Mouse (Mus musculus) myocyte (in vitro differentiated cells): ENCODE results near the gene BC005561. TPM values are rescaled to one million over a fixed set of nuclear protein-coding genes. Genes with fewer than 3 reads are reported as not detected.

Experiments
- H3K27me3 ChIP-seq: one replicate; pipeline ENCODE4 v1.6.1; 2011; ENCODE audit not compliant: control insufficient read depth, insufficient read depth, insufficient read length
- H3K36me3 ChIP-seq: one replicate; pipeline ENCODE4 v1.6.1; 2011; ENCODE audit not compliant: control insufficient read depth, insufficient read depth
- H3K4me2 ChIP-seq: one replicate; pipeline ENCODE4 v1.6.1; 2011; ENCODE audit warnings: low read depth, control low read depth
- H3K4me3 ChIP-seq: one replicate; pipeline ENCODE4 v1.5.1; 2011; ENCODE audit warnings: mild to moderate bottlenecking, control low read depth, moderate library complexity
- H3K79me2 ChIP-seq: one replicate; pipeline ENCODE4 v1.6.1; 2011; ENCODE audit not compliant: control insufficient read depth, insufficient read depth
- H3ac ChIP-seq: one replicate; pipeline ENCODE4 v1.6.1; 2011; ENCODE audit not compliant: control insufficient read depth, insufficient read length
- CEBPB ChIP-seq: IDR thresholded peaks from 2 replicates; pipeline ENCODE4 v1.6.1; 2011; ENCODE audit warnings: mild to moderate bottlenecking, moderate library complexity; ENCODE audit not compliant: poor library complexity, insufficient read depth, severe bottlenecking
- E2F4 ChIP-seq: IDR thresholded peaks from one replicate; pipeline ENCODE4 v1.6.1; 2011; ENCODE audit warnings: mild to moderate bottlenecking, control low read depth, moderate library complexity; ENCODE audit not compliant: insufficient read depth
- MAX ChIP-seq: IDR thresholded peaks from one replicate; pipeline ENCODE4 v1.6.1; 2011; ENCODE audit warnings: low read depth, mild to moderate bottlenecking, control low read depth
- MYOD1 ChIP-seq, 3 experiments: IDR thresholded peaks; one replicate each; pipeline ENCODE4 v1.6.1; 2011; ENCODE audit warnings: control low read depth in 2 of 3, low read depth in 2 of 3, mild to moderate bottlenecking in 2 of 3, moderate library complexity in 1 of 3; ENCODE audit not compliant: insufficient read length in 2 of 3, control insufficient read depth in 1 of 3
- MYOG ChIP-seq, 3 experiments: IDR thresholded peaks; one replicate each; pipeline ENCODE4 v1.6.1; 2011; ENCODE audit warnings: control low read depth in 2 of 3, low read depth in 2 of 3, mild to moderate bottlenecking in 2 of 3; ENCODE audit not compliant: insufficient read length in 2 of 3, control insufficient read depth in 1 of 3, insufficient read depth in 1 of 3
- POLR2A ChIP-seq: IDR thresholded peaks from one replicate; pipeline ENCODE4 v1.6.1; 2011; ENCODE audit warnings: low read depth, mild to moderate bottlenecking, control low read depth, moderate library complexity; ENCODE audit not compliant: insufficient read length
- POLR2AphosphoS2 ChIP-seq: IDR thresholded peaks from one replicate; pipeline ENCODE4 v1.6.1; 2011; ENCODE audit warnings: low read depth, control low read depth; ENCODE audit not compliant: insufficient read length
- REST ChIP-seq: IDR thresholded peaks from one replicate; pipeline ENCODE4 v1.6.1; 2011; ENCODE audit warnings: mild to moderate bottlenecking, control low read depth, moderate library complexity; ENCODE audit not compliant: insufficient read depth, insufficient read length
- SRF ChIP-seq: IDR thresholded peaks from one replicate; pipeline ENCODE4 v1.6.1; 2011; ENCODE audit warnings: low read depth; ENCODE audit not compliant: control insufficient read depth, insufficient read length
- TCF12 ChIP-seq: IDR thresholded peaks from one replicate; pipeline ENCODE4 v1.6.1; 2011; ENCODE audit warnings: mild to moderate bottlenecking, control low read depth; ENCODE audit not compliant: poor library complexity, insufficient read depth, severe bottlenecking
- TCF3 ChIP-seq: IDR thresholded peaks from one replicate; pipeline ENCODE4 v1.6.1; 2011; ENCODE audit warnings: low read depth, control low read depth; ENCODE audit not compliant: insufficient read length
- USF1 ChIP-seq: IDR thresholded peaks from one replicate; pipeline ENCODE4 v1.6.1; 2011; ENCODE audit warnings: low read depth, mild to moderate bottlenecking, control low read depth, moderate library complexity
- polyA plus RNA-seq: library from polyadenylated mRNA; unstranded; fragments of >200 nt; fragmentation: generic; extraction: Trizol; gene quantifications from one replicate; pipeline ENCODE4 v1.2.1, GENCODE M21; 2012; ENCODE audit warnings: missing spikeins

Gene BC005561
- 0.95 TPM for polyA plus RNA-seq

DNA sequence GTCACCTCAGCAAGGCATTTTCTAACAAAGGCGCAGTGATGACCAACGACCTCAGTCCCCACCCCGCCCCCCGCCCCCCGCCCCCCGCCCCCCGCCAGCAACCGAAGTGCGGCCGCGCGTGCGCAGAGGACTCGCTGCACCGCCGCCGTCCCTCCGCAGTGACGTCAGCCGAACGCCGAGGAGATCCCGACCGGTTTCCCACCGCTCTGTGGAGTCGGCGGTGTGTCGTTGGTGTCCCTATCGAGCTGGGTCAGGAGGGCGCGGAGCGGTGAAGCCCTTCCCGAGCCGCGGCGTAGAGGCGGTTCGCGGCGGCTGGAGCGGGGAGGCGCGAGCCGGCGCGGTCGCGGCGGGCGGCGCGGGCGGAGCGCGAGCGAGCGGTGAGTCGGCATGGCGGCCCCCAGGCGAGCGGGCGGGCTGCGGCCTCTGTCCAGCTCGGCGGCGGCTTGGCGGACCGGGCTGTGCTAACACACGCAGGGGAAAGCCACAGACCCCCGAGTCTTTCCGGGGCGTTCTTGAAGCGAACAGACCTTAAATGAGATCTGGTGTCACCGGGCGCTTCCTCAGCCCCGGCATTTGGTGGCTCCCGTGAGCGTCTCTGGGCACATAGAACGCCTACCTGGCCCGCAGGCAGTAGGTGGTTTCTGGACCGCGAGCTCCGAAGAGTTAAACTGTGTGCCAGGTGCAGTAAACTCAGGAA is at the start of gene BC005561:
TSS of gene BC005561 (plus strand) at position 158 of the 697 bp plus-strand sequence.
- peak within 1 kb of the TSS; percentile 89 for H3K4me2 ChIP-seq
- peaks cover 18% of the 10 kb centered on the region for H3K79me2 ChIP-seq
- no peaks in the 10 kb centered on the region for H3K36me3 ChIP-seq
- H3ac ChIP-seq = peak within 1 kb of the TSS; percentile 94
- H3K4me3 ChIP-seq = peak within 1 kb of the TSS; percentile 73
- no peak for TF ChIP-seq MYOG (IDR thresholded peaks at IDR 0.05; ENCODE audit: control insufficient read depth in 1 of 3, insufficient read depth in 1 of 3, insufficient read length in 2 of 3, low read depth in 2 of 3)
- peak; percentile 77 for TF ChIP-seq POLR2AphosphoS2
- no peak for TF ChIP-seq MAX
- no peak for TF ChIP-seq TCF3
- no peak for TF ChIP-seq USF1
- no peak for TF ChIP-seq E2F4
- TF ChIP-seq REST = no peak
- TF ChIP-seq SRF = no peak
- peak; percentile 74 for TF ChIP-seq POLR2A
- no peak for TF ChIP-seq CEBPB
- no peak for TF ChIP-seq TCF12
- TF ChIP-seq MYOD1 (IDR thresholded peaks at IDR 0.05; ENCODE audit: control insufficient read depth in 1 of 3, insufficient read length in 2 of 3, low read depth in 2 of 3) = no peak
- H3K27me3 ChIP-seq = no peaks in the 10 kb centered on the region

DNA sequence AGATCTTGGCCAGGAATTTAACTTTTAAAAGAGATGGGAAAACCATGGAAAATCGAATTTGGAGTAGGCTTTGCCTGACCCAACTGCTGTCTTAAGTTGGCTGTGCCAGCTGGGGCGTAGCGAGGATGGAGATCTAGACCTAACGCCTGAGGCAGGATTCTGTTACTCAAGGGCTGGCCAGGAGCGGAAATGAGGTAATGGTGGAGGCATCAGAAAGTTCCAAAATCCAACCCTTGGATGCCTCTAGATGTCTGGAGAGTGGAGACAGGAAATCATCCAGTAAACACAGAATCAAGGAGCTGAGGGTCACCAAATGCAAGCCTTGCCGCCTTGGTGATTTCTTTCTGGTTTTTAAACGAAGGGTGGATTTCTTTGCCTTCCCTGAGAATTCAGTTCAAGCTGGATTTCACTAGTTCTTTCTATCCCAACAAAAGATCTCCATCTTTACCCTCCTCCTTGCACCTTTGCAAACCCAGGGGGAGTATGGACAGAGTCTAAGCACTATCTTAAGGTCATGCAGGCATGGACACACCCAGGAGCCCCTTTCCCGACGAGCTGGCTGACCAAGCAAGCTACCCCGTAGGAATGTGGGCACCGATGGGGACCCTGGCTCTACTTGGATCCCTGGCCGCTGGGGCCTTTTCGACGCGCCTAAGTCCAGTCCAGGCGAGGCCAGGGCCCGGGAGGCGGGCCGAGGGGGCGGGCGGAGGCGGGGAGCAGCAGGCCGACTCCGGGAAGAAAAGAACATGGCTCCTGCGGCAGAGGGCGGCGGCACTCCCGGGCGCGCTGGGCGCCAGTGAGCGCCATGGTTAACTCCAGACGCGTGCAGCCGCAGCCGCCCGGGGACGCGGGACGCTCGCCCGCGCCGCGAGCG is 49.1 kb upstream of the BC005561 start, which contains the start of gene Pkd2:
TSS of gene Pkd2 (plus strand) at position 619 of the 874 bp plus-strand sequence.
- TF ChIP-seq E2F4 (no peak), POLR2A (peak; percentile 44)
- H3K4me2 ChIP-seq = peak within 1 kb of the TSS; percentile 81
- peaks cover 37% of the 10 kb centered on the region for H3K79me2 ChIP-seq
- H3ac ChIP-seq = peak within 1 kb of the TSS; percentile 79
- peak within 1 kb of the TSS; percentile 49 for H3K4me3 ChIP-seq
- no peaks in the 10 kb centered on the region for H3K27me3 ChIP-seq
- peaks cover under 1% of the 10 kb centered on the region for H3K36me3 ChIP-seq

DNA sequence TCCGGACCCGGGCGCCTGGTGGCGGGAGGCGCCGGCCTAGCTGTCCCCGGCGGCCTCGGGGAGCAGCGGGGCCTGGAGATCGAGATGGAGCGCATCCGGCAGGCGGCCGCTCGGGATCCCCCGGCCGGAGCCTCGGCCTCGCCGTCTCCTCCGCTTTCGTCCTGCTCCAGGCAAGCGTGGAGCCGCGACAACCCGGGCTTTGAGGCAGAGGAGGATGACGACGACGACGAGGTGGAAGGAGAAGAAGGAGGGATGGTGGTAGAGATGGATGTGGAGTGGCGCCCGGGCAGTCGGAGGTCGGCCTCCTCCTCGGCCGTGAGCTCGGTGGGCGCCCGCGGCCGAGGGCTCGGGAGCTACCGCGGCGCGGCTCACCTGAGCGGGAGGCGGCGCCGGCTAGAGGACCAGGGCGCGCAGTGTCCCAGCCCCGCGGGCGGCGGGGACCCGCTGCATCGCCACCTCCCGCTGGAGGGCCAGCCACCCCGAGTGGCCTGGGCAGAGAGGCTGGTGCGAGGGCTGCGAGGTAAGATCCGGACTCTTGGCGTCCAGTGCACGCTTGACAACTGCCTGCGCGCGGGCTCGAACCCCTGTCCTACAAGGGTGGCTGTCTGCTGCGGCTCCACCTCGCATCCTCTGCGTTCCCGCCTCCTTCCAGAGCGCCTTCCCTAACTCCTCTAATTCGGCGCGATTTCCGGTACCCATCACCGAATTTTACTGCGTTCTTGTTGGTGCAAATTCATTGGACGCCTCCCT is 48.3 kb upstream of the BC005561 start:
- Histone ChIP-seq H3K4me3 (peak overlapping the region; percentile 49), H3K27me3 (no peaks in the 10 kb centered on the region), H3K36me3 (peaks cover 5% of the 10 kb centered on the region), H3K79me2 (peaks cover 40% of the 10 kb centered on the region), H3K4me2 (peak overlapping the region; percentile 81), H3ac (peak overlapping the region; percentile 79)
- TF ChIP-seq POLR2A = peak; percentile 37
- no peak for TF ChIP-seq MAX
- no peak for TF ChIP-seq USF1

DNA sequence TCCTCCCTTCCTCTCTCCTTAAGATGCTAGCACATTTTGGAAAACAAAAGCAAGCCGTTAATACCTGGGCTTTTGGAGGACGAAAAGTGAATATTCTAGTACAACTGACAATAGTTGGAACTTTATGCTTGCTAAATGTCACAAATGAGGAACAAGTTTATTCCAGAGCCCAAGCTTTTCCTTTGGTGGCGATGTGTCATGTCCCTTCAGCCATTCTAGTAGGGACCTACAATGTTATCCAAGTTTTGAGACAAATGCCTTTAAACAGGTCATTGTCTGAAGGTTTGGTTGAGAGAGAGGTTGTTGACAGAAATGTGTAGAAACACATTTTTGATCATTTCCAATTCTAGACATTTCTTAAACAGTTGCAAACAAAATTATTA is 47.7 kb upstream of the BC005561 start:
- Histone ChIP-seq H3K27me3 (no peaks in the 10 kb centered on the region), H3K4me3 (peak overlapping the region; percentile 49), H3ac (peak overlapping the region; percentile 79), H3K36me3 (peaks cover 5% of the 10 kb centered on the region), H3K4me2 (peak overlapping the region; percentile 81), H3K79me2 (peaks cover 40% of the 10 kb centered on the region)
- no peak for TF ChIP-seq REST
- no peak for TF ChIP-seq USF1
- TF ChIP-seq MYOG (IDR thresholded peaks at IDR 0.05; ENCODE audit: control insufficient read depth in 1 of 3, insufficient read depth in 1 of 3, insufficient read length in 2 of 3, low read depth in 2 of 3) = no peak
- no peak for TF ChIP-seq CEBPB
- TF ChIP-seq MYOD1 (IDR thresholded peaks at IDR 0.05; ENCODE audit: control insufficient read depth in 1 of 3, insufficient read length in 2 of 3, low read depth in 2 of 3) = no peak
- TF ChIP-seq POLR2A = no peak
- TF ChIP-seq E2F4 = no peak
- no peak for TF ChIP-seq TCF12
- no peak for TF ChIP-seq SRF
- no peak for TF ChIP-seq MAX
- TF ChIP-seq POLR2AphosphoS2 = no peak
- no peak for TF ChIP-seq TCF3
